Mouse (Mus musculus) activated CD4-positive, CD25-positive, alpha-beta regulatory T cell, adult 4 months (primary cell): ENCODE results near the gene Gm49333. TPM values are rescaled to one million over a fixed set of nuclear protein-coding genes. Genes with fewer than 3 reads are reported as not detected.

Experiments
- ATAC-seq: one replicate; pipeline ENCODE4 v1.8.0; 2017
- polyA plus RNA-seq, 2 experiments: library from polyadenylated mRNA; unstranded; fragments of 100-300 nt; shearing (Covaris generic); gene quantifications; one replicate each; pipeline ENCODE4 v1.2.1; 2017

Gm49333 gene
- polyA plus RNA-seq = not detected

- peak; percentile 96 for ATAC-seq
These were observed at the start of gene Gm49333, which contains the start of the genes Eef1akmt4 and Alg3 for GRCm38 (mm10) chr16:20611357-20612227. Gm49333 (plus strand) TSS chr16:20611610. Eef1akmt4 (plus strand) TSS chr16:20611593. Alg3 (minus strand) TSS chr16:20611735.

- ATAC-seq = no peak
These were observed 46.3 kb upstream of the Gm49333 start for GRCm38 (mm10) chr16:20565075-20565474.

GRCm38 (mm10) chr16:20589366-20589938, 22.0 kb upstream of the Gm49333 start, which contains the start of gene Vwa5b2:
Vwa5b2 (plus strand) TSS chr16:20589471.
- no peak for ATAC-seq

- ATAC-seq = no peak
These were observed 21.3 kb upstream of the Gm49333 start for GRCm38 (mm10) chr16:20589939-20590679.

- ATAC-seq = no peak
These were observed 20.8 kb upstream of the Gm49333 start for GRCm38 (mm10) chr16:20590680-20591038.

- ATAC-seq = no peak
These were observed 20.2 kb upstream of the Gm49333 start for GRCm38 (mm10) chr16:20591076-20591705.

- no peak for ATAC-seq
These were observed 16.2 kb upstream of the Gm49333 start for GRCm38 (mm10) chr16:20595060-20595673.

GRCm38 (mm10) chr16:20595737-20596136, 15.7 kb upstream of the Gm49333 start:
- no peak for ATAC-seq

- ATAC-seq = no peak
These were observed 14.5 kb upstream of the Gm49333 start for GRCm38 (mm10) chr16:20596687-20597441.

- ATAC-seq = no peak
These were observed 10.9 kb upstream of the Gm49333 start for GRCm38 (mm10) chr16:20600511-20600910.

GRCm38 (mm10) chr16:20604705-20605104, 6.7 kb upstream of the Gm49333 start:
- ATAC-seq = no peak

GRCm38 (mm10) chr16:20610501-20611356, 681 bp upstream of the Gm49333 start:
- ATAC-seq = peak; percentile 66

GRCm38 (mm10) chr16:20619541-20620398, 8.4 kb downstream of the Gm49333 start:
- ATAC-seq = peak; percentile 29

- no peak for ATAC-seq
These were observed 9.0 kb downstream of the Gm49333 start for GRCm38 (mm10) chr16:20620399-20620735.

- ATAC-seq = no peak
These were observed 9.4 kb downstream of the Gm49333 start for GRCm38 (mm10) chr16:20620751-20621190.

GRCm38 (mm10) chr16:20621191-20621990, 10.0 kb downstream of the Gm49333 start, which contains the start of gene Camk2n2:
Camk2n2 (minus strand) TSS chr16:20621287.
- peak; percentile 21 for ATAC-seq

- ATAC-seq = peak; percentile 36
These were observed 10.7 kb downstream of the Gm49333 start for GRCm38 (mm10) chr16:20621991-20622685.

GRCm38 (mm10) chr16:20623211-20623610, 11.8 kb downstream of the Gm49333 start:
- no peak for ATAC-seq
